Mouse (Mus musculus): ENCODE measurements at regions not wholly inside any gene's neighbourhood (a gene's known extent, or its start where the extent isn't known, plus 50 kb on each side); places are given as distances from the start of the nearest gene placed in this dataset.

- DNase-seq = peak in 1 of 2 experiments; percentile 10
Measured at GRCm38 (mm10) chr2:84266883-84267554, 158.2 kb downstream of the Calcrl start.

- no peak for DNase-seq
Measured at GRCm38 (mm10) chr2:84274038-84274724, 151.0 kb downstream of the Calcrl start.

GRCm38 (mm10) chr2:84277181-84277580, 148.0 kb downstream of the Calcrl start:
- DNase-seq = no peak

Measured in kidney, postnatal 25 days (tissue).